Mouse (Mus musculus): ENCODE measurements around the gene Gsap. TPM values are rescaled to one million over a fixed set of nuclear protein-coding genes. Genes with fewer than 3 reads are reported as not detected.

Gene Gsap
- polyA plus RNA-seq, 1 experiment from 2014 or later = 4.7 TPM

DNA sequence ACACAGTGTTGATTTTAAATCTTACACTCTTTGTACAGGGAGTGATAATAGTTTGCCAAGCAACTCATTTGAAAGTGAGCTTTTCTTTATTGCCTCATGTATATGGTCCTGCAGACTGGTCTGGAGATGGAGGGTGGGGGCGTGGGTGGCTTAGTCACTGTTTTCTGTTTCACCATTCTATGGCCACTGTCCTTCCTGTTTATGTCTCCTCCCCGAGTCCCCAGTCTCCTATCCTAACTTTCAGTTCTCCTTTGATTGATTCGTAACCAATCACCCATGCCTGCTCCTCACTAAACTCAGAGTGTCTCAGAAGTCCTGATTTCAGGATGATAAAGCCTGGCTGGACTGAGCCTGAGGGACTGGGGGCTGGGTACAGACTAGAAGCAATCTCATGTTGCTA is 2.4 kb downstream of the Gsap start:
- Histone ChIP-seq H3K9me3 (peaks cover 14% of the 10 kb centered on the region), H3K36me3 (no peaks in the 10 kb centered on the region), H3K4me3 (no peak overlapping the region), H3K27ac (replicated peaks) (no peak overlapping the region), H3K27me3 (no peaks in the 10 kb centered on the region), H3K4me2 (no peak overlapping the region), H3K4me1 (replicated peaks) (peaks cover 16% of the 10 kb centered on the region; the same call in 1 of the 2 replicates), H3K9ac (no peak overlapping the region)
- ATAC-seq (ENCODE audit: low read depth) = no peak
- WGBS = 58% methylated on average over 3 of the region's 3 CpGs

DNA sequence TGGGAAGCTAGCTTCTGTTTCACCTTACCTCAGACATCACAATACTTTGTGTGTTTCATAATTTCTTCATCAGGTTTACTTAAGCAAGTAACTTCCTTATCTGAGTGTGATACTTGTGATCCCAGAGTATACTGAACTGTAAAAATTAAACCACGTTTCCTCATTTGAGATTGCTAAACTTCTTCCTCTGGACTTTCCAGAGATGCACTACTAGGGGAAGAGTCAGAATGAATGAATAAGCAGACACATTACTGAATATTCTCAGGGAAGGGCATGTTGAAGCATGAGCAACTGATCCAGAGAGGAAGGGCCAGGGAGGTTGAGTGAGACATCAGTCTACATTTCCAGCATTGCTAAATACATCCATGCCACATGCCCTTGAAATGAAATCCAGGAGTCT is 3.0 kb downstream of the Gsap start:
- no peak overlapping the region for H3K9ac ChIP-seq
- no peaks in the 10 kb centered on the region for H3K36me3 ChIP-seq
- WGBS = 91% methylated on average over 1 of the region's 1 CpGs
- H3K4me3 ChIP-seq = no peak overlapping the region
- ATAC-seq (ENCODE audit: low read depth) = no peak
- H3K4me2 ChIP-seq = no peak overlapping the region
- no peak overlapping the region for H3K27ac ChIP-seq (replicated peaks)
- H3K4me1 ChIP-seq (replicated peaks) = peaks cover 16% of the 10 kb centered on the region; the same call in 1 of the 2 replicates
- H3K27me3 ChIP-seq = no peaks in the 10 kb centered on the region
- H3K9me3 ChIP-seq = peaks cover 14% of the 10 kb centered on the region

DNA sequence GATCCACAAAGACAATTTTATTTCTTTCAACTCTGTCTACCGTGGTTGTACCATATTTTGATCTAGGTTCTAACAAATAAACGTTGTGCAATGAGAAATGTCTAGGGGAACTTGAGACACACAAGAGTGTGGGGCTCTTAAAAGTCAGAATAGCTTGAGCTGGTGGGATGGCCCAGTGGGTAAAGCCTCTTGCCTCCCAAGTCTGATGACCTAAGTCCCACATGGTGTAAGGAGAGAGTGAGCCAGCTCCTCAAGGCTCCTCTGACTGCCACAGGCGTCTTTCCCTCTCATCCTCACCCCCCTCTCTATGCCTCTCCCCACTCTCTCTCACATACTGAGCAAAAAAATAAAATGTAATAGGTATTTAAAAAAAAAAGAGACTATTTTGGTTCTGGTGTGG is 3.4 kb downstream of the Gsap start:
- Histone ChIP-seq H3K4me3 (no peak overlapping the region), H3K9me3 (peaks cover 14% of the 10 kb centered on the region), H3K9ac (no peak overlapping the region), H3K27me3 (no peaks in the 10 kb centered on the region), H3K36me3 (no peaks in the 10 kb centered on the region), H3K4me1 (replicated peaks) (peaks cover 16% of the 10 kb centered on the region; the same call in 1 of the 2 replicates), H3K27ac (replicated peaks) (no peak overlapping the region), H3K4me2 (no peak overlapping the region)
- ATAC-seq (ENCODE audit: low read depth) = no peak
- 82% methylated on average over 3 of the region's 3 CpGs for WGBS

DNA sequence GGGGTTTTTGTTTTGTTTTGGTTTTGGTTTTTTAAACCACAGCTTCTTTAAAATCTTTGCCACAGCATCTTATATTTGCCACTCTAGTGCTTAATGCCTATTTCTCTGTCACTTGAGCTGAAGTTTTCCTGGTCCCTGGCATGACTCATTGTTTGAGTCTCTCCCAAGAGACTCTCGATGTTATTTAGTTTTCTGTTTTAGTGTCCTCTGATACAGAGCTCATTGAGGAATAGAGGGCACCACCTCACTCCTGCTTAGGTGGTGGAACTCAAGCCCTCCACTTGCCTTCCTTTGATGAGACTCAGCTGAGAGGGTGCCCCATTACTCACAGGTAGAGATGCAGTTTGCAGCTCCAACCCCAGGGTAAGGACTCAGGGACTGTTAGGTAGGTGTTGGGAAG is 17.4 kb downstream of the Gsap start:
- Histone ChIP-seq H3K27me3 (no peaks in the 10 kb centered on the region), H3K9me3 (no peaks in the 10 kb centered on the region), H3K27ac (replicated peaks) (no peak overlapping the region), H3K4me3 (no peak overlapping the region), H3K4me2 (no peak overlapping the region), H3K36me3 (no peaks in the 10 kb centered on the region), H3K4me1 (replicated peaks) (no peaks in the 10 kb centered on the region), H3K9ac (no peak overlapping the region)
- WGBS = 97% methylated on average over 1 of the region's 1 CpGs
- ATAC-seq (ENCODE audit: low read depth) = no peak

DNA sequence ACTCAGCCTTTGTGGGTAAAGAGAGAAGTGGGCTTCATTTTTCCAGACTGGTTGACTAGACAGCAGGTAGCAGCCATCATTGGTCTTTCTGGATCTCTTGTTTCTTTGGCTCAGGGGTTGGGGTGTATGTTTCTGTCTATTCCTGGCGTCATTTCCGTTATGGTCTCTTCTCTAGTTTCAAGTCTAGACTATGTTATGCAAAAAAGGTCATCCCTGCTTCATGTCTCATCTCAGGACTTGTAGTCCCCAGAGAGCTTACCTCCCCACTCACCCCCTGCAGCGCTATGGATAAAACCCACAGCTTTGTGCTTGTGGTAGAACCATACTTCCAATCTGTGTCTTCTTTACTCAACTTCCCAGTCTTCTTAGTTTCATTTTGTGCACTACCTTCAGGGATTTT is 18.1 kb downstream of the Gsap start:
- no peaks in the 10 kb centered on the region for H3K27me3 ChIP-seq
- H3K4me2 ChIP-seq = no peak overlapping the region
- no peaks in the 10 kb centered on the region for H3K4me1 ChIP-seq (replicated peaks)
- H3K9ac ChIP-seq = no peak overlapping the region
- no peak overlapping the region for H3K27ac ChIP-seq (replicated peaks)
- H3K4me3 ChIP-seq = no peak overlapping the region
- H3K36me3 ChIP-seq = no peaks in the 10 kb centered on the region
- no peak for ATAC-seq (ENCODE audit: low read depth)
- no peaks in the 10 kb centered on the region for H3K9me3 ChIP-seq
- WGBS = 86% methylated on average over 3 of the region's 3 CpGs

DNA sequence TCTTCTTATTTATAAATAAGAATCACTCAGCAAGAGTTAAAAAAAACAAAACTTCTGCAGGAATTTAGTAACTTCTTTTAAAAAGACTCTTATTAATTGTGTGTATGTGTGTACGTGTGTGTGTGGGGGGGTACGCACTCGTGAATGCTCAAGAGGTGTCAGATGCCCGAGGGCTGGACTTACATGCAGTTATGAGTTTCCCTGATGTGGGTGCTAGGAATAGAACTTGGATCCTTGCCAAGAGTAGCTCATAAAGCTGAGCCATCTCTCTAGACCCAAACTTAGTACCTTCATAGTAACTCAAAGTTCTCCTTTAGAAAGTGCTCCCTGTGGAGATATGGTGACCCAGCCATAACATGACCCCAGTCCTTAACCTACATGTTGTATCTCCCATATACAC is 20.0 kb downstream of the Gsap start:
- Histone ChIP-seq H3K9me3 (no peaks in the 10 kb centered on the region), H3K4me3 (no peak overlapping the region), H3K4me1 (replicated peaks) (no peaks in the 10 kb centered on the region), H3K36me3 (no peaks in the 10 kb centered on the region), H3K27me3 (no peaks in the 10 kb centered on the region), H3K9ac (no peak overlapping the region), H3K27ac (replicated peaks) (no peak overlapping the region), H3K4me2 (no peak overlapping the region)
- ATAC-seq (ENCODE audit: low read depth) = no peak
- WGBS = 81% methylated on average over 4 of the region's 4 CpGs

DNA sequence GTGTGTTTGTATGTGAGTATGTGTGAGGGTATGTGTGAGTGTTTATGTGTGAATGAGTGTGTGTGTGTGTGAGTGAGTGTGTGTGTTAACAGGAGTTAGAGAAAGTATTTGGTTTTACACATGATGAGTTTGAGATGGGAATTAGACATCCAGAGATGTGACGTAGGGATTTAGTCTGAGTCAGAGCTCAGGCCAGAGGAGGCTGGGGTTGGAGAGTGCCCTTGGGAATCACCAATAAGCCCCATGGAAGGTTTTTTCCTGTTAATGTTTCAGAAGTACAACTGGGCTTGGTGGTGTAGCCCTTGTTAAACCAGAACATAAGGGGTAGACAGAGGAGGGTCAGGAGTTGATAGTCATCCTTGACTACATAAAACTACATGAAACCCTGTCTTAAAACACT is 25.4 kb downstream of the Gsap start:
- 78% methylated on average over 1 of the region's 1 CpGs for WGBS
- H3K27ac ChIP-seq (replicated peaks) = no peak overlapping the region
- no peak for ATAC-seq (ENCODE audit: low read depth)
- no peak overlapping the region for H3K4me3 ChIP-seq
- H3K9ac ChIP-seq = no peak overlapping the region
- no peak overlapping the region for H3K4me2 ChIP-seq
- no peaks in the 10 kb centered on the region for H3K27me3 ChIP-seq
- H3K9me3 ChIP-seq = no peaks in the 10 kb centered on the region
- H3K4me1 ChIP-seq (replicated peaks) = no peaks in the 10 kb centered on the region
- H3K36me3 ChIP-seq = no peaks in the 10 kb centered on the region

DNA sequence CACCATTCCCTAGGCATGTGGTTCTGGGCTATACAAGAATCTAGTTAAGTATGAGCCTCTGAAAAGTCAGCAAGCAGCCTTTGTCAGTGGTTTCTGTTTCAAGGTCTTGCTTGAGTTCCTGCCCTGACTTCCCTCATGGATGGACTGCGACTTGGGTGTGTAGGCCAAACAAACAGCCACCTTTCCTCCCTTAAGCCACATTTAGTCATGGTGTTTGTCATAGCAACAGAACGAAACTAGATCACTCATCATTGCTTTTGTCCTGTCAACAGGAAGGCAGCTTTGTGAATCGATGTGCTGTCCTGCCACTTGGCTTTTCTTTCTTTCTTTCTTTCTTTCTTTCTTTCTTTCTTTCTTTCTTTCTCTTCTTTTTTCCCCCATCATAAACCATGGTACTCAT is 26.9 kb downstream of the Gsap start:
- 82% methylated on average over 3 of the region's 3 CpGs for WGBS
- no peak for ATAC-seq (ENCODE audit: low read depth)
- no peaks in the 10 kb centered on the region for H3K9me3 ChIP-seq

DNA sequence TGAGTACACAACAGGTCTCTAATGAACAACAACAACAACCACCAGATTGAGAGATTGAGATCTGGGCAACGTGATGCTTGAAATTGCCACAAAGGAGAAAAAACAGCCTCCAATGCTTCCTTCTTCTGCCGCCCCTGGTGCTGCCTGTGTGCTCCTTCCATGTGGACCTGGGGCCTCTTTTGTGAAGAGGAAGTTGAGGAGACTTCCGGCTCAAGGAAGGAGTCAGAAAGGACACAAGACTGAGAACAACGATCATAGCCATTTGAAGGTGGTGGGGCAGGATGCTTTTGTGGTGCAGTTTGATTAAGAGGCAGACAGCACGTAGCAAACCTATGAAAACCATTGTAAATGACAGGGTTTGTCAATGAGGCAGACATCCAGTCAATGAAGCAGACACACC is 27.7 kb downstream of the Gsap start:
- Histone ChIP-seq H3K4me1 (replicated peaks) (no peaks in the 10 kb centered on the region), H3K27ac (replicated peaks) (no peak overlapping the region), H3K36me3 (no peaks in the 10 kb centered on the region), H3K4me3 (no peak overlapping the region), H3K27me3 (no peaks in the 10 kb centered on the region), H3K9ac (no peak overlapping the region), H3K4me2 (no peak overlapping the region), H3K9me3 (no peaks in the 10 kb centered on the region)
- ATAC-seq (ENCODE audit: low read depth) = no peak
- WGBS = 92% methylated on average over 5 of the region's 5 CpGs

More for the DNA sequence above, 26.9 kb downstream of the Gsap start:
- Histone ChIP-seq H3K4me2 (no peak overlapping the region), H3K36me3 (no peaks in the 10 kb centered on the region), H3K4me1 (replicated peaks) (no peaks in the 10 kb centered on the region), H3K4me3 (no peak overlapping the region), H3K27me3 (no peaks in the 10 kb centered on the region), H3K9ac (no peak overlapping the region), H3K27ac (replicated peaks) (no peak overlapping the region)

DNA sequence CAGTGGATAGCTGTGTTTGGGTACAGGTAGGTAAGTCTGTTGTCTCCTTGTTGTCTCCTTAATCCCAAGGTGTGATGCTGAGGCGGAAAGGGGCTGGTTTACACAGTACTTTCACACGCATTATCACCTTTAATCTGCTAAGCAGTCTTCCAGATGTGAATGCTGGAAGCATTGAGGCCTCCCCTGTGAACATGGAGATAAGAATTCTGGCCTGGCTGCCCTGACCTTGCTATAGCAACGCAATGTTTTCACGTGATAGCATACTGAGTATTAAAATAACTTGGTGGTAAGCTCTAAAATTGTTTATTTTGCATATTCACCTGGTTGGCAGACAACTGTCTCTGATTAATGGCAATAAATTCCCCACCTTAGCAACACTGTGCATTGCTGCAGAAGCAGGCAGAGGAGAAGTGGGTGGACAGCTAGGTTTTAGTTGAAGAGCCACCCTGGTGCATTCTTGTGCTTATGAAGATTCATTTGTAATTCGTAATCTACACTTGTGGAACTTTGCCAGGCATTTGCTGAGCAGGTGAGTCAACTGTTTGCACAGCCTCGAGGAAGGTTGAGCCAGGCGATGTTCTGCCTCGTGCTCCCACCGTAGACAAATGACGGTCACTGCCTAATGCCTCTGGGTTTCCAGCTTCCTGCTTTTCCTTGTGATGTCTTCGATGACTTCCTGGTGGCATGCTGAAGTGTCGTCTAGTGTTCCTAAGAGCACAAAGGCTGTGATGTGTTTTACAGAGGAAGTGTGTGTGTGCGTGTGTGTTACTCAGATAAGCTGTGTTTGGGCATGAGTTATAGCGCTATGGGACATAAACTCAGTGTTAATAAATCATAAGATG is 31.6 kb downstream of the Gsap start:
- Histone ChIP-seq H3K27ac (replicated peaks) (no peak overlapping the region), H3K4me2 (no peak overlapping the region), H3K9ac (no peak overlapping the region), H3K36me3 (no peaks in the 10 kb centered on the region), H3K9me3 (no peaks in the 10 kb centered on the region), H3K27me3 (no peaks in the 10 kb centered on the region), H3K4me3 (no peak overlapping the region), H3K4me1 (replicated peaks) (no peaks in the 10 kb centered on the region)
- ATAC-seq (ENCODE audit: low read depth) = no peak
- WGBS = 84% methylated on average over 14 of the region's 14 CpGs

DNA sequence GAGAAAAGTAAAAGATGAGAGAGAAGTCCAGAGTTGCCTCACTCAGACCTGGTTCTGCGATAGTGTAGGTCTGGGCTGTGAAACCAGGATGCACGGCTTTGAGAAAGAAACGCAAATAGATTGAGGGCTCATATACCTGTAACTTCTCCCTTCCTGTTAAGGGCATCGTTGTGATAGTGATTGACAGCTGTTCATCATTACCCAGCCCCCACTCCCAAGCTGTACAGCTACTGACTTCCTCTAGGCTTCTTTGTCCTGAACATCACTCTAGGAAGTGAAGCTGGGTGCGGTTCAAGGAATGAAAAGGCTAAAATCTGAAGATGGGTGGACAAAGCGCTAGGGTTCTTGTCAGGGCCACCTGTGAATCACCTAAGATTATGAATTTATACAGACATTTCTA is 46.8 kb downstream of the Gsap start:
- Histone ChIP-seq H3K9ac (no peak overlapping the region), H3K4me2 (no peak overlapping the region), H3K9me3 (no peaks in the 10 kb centered on the region), H3K27me3 (no peaks in the 10 kb centered on the region), H3K4me1 (replicated peaks) (no peaks in the 10 kb centered on the region), H3K4me3 (no peak overlapping the region), H3K36me3 (no peaks in the 10 kb centered on the region), H3K27ac (replicated peaks) (no peak overlapping the region)
- 97% methylated on average over 6 of the region's 6 CpGs for WGBS
- ATAC-seq (ENCODE audit: low read depth) = no peak

DNA sequence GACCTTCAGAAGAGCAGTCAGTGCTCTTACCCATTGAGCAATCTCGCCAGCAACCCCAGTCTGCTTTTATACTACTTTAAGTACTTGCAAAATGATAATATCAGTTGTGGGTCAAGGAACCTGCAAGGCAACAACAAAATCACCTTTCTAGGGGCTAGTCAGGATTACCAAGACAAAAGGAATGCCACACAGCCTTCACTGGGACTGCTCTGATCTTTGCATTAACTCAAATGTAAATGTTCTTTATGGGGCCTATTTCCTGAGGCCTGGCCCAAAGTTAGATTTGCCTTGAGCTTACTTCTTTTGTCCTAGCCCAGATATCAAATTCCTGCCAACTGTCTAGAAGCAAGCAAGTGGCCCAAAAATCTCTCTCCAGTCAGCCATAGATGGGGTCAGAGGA is 58.5 kb downstream of the Gsap start:
- H3K9ac ChIP-seq = no peak overlapping the region
- no peak overlapping the region for H3K27ac ChIP-seq (replicated peaks)
- H3K9me3 ChIP-seq = no peaks in the 10 kb centered on the region
- peaks cover 7% of the 10 kb centered on the region for H3K4me1 ChIP-seq (replicated peaks)
- 77% methylated on average over 1 of the region's 1 CpGs for WGBS
- no peak overlapping the region for H3K4me2 ChIP-seq
- no peaks in the 10 kb centered on the region for H3K27me3 ChIP-seq
- ATAC-seq (ENCODE audit: low read depth) = no peak
- no peaks in the 10 kb centered on the region for H3K36me3 ChIP-seq
- no peak overlapping the region for H3K4me3 ChIP-seq

DNA sequence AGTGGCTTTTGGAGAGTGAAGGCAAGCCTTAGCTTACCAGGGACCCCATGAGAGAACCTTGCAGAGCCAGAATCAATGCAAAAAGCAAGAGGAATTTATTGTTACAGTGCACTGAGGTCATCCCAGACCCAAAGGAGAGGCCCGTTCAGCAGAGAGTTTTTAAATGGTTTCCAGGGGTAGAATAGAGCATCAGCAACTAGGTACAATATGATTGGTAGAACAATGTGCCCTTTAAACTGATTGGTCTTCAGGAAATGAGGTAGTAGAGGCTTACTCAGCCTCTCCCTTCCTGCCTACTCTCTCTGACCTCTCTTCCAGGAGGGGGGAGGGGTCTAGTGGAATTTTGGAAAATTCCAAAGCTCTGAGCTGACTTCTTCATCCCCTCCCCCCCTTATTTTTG is 59.2 kb downstream of the Gsap start:
- Histone ChIP-seq H3K36me3 (no peaks in the 10 kb centered on the region), H3K4me3 (no peak overlapping the region), H3K27ac (replicated peaks) (no peak overlapping the region), H3K9me3 (no peaks in the 10 kb centered on the region), H3K9ac (no peak overlapping the region), H3K4me2 (no peak overlapping the region), H3K27me3 (no peaks in the 10 kb centered on the region), H3K4me1 (replicated peaks) (peaks cover 7% of the 10 kb centered on the region)
- ATAC-seq (ENCODE audit: low read depth) = no peak
- 71% methylated on average over 1 of the region's 1 CpGs for WGBS

All from neural tube, embryonic 13.5 days (tissue).